Mouse (Mus musculus) embryonic facial prominence, embryonic 13.5 days (tissue): ENCODE results near the gene Cdc42. TPM values are rescaled to one million over a fixed set of nuclear protein-coding genes. Genes with fewer than 3 reads are reported as not detected.

Experiments used
- ATAC-seq: fragments of 200-750 bp; cut with Nextera tagmentation; 2 replicates; pipeline ENCODE4 v1.8.0; 2017; ENCODE audit warnings: low read depth; ENCODE audit not compliant: insufficient number of reproducible peaks, insufficient read depth, low FRiP score, low TSS enrichment
- H3K27ac ChIP-seq: fragments of 300-500 bp; sonication (generic); 2 replicates; pipeline ENCODE4 v1.5.1; 2015; ENCODE audit warnings: moderate library complexity, mild to moderate bottlenecking, inconsistent platforms
- H3K27me3 ChIP-seq: fragments of 300-500 bp; sonication (generic); 2 replicates; pipeline ENCODE4 v1.6.1; 2015; ENCODE audit warnings: mild to moderate bottlenecking, inconsistent platforms
- H3K36me3 ChIP-seq: fragments of 300-500 bp; sonication (generic); 2 replicates; pipeline ENCODE4 v1.6.1; 2015; ENCODE audit warnings: mild to moderate bottlenecking, inconsistent platforms
- H3K4me1 ChIP-seq: fragments of 300-500 bp; sonication (generic); 2 replicates; pipeline ENCODE4 v1.6.1; 2015; ENCODE audit warnings: inconsistent platforms
- H3K4me2 ChIP-seq: fragments of 300-500 bp; sonication (generic); 2 replicates; pipeline ENCODE4 v1.6.1; 2015; ENCODE audit warnings: moderate library complexity, mild to moderate bottlenecking, inconsistent platforms
- H3K4me3 ChIP-seq: fragments of 300-500 bp; sonication (generic); 2 replicates; pipeline ENCODE4 v1.5.1; 2015; ENCODE audit warnings: mild to moderate bottlenecking, inconsistent platforms
- H3K9ac ChIP-seq: fragments of 300-500 bp; sonication (generic); 2 replicates; pipeline ENCODE4 v1.6.1; 2015; ENCODE audit warnings: mild to moderate bottlenecking, inconsistent platforms
- H3K9me3 ChIP-seq: fragments of 300-500 bp; sonication (generic); 2 replicates; pipeline ENCODE4 v1.6.1; 2016; ENCODE audit warnings: inconsistent platforms
- WGBS: fragments of 180-500 bp; shearing (Covaris S2); methylation state at CpG from one replicate; pipeline ENCODE4 v1.1.7; 2015; ENCODE audit warnings: mixed read lengths; 5-methylcytosine and 5-hydroxymethylcytosine counted together
- polyA plus RNA-seq: library from polyadenylated mRNA; unstranded; fragments of >200 nt; fragmentation: Nextera tagmentation; extraction: Ambion mirVana; gene quantifications from 2 replicates; pipeline ENCODE4 v1.2.1, GENCODE M21; 2015

Gene Cdc42
- polyA plus RNA-seq, 1 experiment from 2014 or later = 700 TPM

DNA sequence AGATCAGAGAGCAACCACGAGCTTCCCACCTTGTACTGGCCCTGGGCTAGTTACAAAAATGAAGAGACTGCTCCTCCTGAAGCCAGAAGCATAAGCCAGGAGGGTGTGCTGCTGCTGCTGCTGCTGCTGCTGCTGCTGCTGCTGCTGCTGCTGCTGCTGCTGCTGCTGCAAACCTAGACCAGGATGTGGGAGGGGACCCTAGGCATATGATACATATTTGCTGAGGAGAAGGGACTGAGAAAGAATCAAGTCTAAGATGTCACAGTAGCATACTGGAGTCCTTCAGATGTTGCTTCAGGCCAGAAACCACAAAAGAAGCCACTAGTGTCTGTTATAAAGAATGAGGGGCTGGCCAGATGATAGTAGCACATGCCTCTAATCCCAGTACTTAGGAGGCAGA lies 10.7 kb upstream of the Cdc42 start:
- H3K9ac ChIP-seq = peak overlapping the region; percentile 58; the same call in 1 of the 2 replicates
- H3K4me3 ChIP-seq = no peak overlapping the region
- H3K4me2 ChIP-seq = 0 out of 2 replicates have a peak overlapping the region, but pooled peaks have one; percentile 0
- ATAC-seq = no peak
- peak overlapping the region; percentile 69 for H3K27ac ChIP-seq
- H3K36me3 ChIP-seq = no peaks in the 10 kb centered on the region
- no peaks in the 10 kb centered on the region for H3K9me3 ChIP-seq
- WGBS = 6% methylated on average over 1 of the region's 1 CpGs
- H3K4me1 ChIP-seq = peaks cover 22% of the 10 kb centered on the region
- H3K27me3 ChIP-seq = no peaks in the 10 kb centered on the region

DNA sequence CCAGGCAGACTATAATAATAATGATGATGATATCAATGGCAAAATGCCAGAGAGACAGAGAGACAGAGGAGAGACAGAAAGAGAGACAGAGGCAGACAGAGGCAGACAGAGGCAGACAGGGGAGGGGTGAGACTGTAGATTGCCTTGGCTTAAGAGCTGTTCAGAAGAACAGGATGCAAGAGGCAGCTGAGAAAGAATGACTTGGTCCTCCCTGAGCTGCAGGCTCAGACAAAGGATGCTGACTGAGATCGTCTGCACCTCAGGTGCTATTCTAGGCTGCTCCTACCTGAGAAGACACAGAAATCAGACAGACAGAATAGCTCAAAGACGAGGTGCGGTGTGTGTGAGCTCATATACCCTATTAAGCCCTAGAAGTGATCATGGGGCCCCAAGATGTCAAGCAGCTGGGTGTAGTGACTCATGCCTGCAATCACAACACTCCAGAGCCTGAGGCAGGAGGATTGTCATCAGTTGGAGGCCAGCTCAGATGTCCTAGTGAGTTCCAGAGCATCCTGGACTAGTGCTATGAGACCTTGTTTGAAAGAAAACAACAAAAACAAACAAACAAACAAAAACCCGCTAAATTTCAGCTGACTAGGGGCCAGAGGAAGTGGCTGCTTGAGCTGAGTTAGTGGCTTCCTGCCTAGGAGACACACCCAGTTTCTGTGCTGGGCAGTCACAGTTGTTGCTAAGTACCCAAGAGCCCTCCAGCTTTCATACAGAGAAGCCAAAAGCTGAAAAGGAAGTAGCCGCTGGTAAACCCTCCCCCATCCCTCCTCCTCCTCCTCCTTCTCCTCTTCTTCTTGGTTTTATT lies 10.0 kb upstream of the Cdc42 start:
- no peak overlapping the region for H3K4me3 ChIP-seq
- ATAC-seq = no peak
- WGBS = 32% methylated on average over 5 of the region's 5 CpGs
- H3K4me2 ChIP-seq = 0 out of 2 replicates have a peak overlapping the region, but pooled peaks have one; percentile 0
- H3K36me3 ChIP-seq = no peaks in the 10 kb centered on the region
- 0 out of 2 replicates have a peak overlapping the region, but pooled peaks have one; percentile 37 for H3K9ac ChIP-seq
- peaks cover 22% of the 10 kb centered on the region for H3K4me1 ChIP-seq
- no peaks in the 10 kb centered on the region for H3K27me3 ChIP-seq
- H3K9me3 ChIP-seq = no peaks in the 10 kb centered on the region
- H3K27ac ChIP-seq = peak overlapping the region; percentile 69

DNA sequence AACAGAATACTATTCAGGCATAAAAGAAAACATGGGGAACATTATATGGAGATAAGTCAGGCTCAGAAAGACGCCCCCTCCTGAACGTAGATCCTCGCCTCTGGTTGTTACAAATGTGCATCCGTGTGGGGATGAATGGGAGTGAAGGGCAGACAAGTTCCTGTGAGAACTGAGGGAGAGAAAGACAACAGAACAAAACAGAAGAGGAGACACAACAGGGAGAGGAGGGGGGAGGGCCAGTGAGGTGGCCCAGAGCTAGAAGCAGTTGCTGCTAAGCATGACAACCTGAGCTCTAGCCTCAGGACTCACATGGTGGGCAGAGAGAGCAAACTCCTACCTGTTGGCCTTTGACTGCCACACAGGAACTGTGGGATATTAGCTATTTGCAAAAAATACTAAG lies 8.6 kb upstream of the Cdc42 start:
- WGBS = 88% methylated on average over 4 of the region's 4 CpGs
- no peak overlapping the region for H3K4me2 ChIP-seq
- H3K9ac ChIP-seq = no peak overlapping the region
- no peaks in the 10 kb centered on the region for H3K27me3 ChIP-seq
- ATAC-seq = no peak
- H3K4me1 ChIP-seq = peaks cover 22% of the 10 kb centered on the region
- H3K27ac ChIP-seq = no peak overlapping the region
- H3K4me3 ChIP-seq = no peak overlapping the region
- no peaks in the 10 kb centered on the region for H3K9me3 ChIP-seq
- no peaks in the 10 kb centered on the region for H3K36me3 ChIP-seq

DNA sequence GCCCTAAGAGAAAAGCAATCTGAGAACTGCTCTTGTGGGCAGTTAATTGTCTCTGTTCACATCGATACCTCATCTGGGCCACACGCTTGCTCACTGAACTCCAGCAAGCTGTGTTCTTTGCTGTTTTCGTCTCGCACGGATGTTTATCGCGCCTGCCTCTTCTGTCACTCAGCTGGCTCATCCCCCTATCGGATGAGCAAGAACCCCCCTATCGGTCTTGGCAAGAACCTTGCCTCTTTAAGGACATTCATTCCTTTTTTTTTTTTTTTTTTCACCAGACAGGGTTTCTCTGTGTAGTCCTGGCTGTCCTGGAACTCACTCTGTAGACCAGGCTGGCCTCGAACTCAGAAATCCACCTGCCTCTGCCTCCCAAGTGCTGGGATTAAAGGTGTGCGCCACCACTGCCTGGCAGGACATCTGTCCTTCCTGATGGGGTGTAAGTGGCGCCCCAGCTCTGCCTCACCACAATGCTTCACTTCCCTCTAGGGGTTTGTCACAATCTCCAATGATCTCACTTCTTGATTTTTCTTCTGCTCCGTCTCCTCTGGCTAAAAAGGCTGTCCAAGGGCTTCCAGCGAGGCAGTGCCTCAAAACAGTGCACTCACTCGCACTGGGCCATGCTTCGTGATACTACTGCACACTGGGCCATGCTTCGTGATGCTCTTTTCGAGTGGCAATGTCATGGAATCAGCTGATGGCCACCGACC lies 8.0 kb upstream of the Cdc42 start:
- Histone ChIP-seq H3K4me3 (no peak overlapping the region), H3K9me3 (no peaks in the 10 kb centered on the region), H3K27ac (no peak overlapping the region), H3K27me3 (no peaks in the 10 kb centered on the region), H3K36me3 (no peaks in the 10 kb centered on the region), H3K4me2 (no peak overlapping the region), H3K4me1 (peaks cover 21% of the 10 kb centered on the region), H3K9ac (no peak overlapping the region)
- WGBS = 80% methylated on average over 19 of the region's 19 CpGs
- no peak for ATAC-seq

DNA sequence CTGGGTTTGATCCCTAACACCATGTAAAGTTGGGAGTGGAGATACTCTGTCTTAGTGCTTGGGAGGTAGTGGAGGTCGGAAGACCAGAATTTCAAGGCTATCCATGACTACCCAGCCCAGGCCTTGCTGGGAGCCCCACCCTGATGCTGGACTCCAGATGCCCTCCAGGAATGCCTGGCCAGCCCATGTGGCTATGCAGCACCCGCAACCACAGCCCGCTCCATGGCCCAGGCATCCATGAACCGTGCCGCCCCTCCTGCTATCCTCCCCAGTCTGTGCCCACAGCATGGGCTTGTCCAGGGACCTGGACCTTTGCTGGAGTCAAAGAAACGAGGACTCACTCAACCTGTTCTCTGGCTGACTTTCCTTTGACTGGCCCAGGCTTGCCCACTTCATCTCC lies 7.3 kb upstream of the Cdc42 start:
- Histone ChIP-seq H3K4me3 (no peak overlapping the region), H3K27ac (no peak overlapping the region), H3K9ac (no peak overlapping the region), H3K9me3 (no peaks in the 10 kb centered on the region), H3K4me2 (no peak overlapping the region), H3K36me3 (no peaks in the 10 kb centered on the region), H3K4me1 (peaks cover 14% of the 10 kb centered on the region), H3K27me3 (no peaks in the 10 kb centered on the region)
- ATAC-seq = 0 out of 2 replicates have a peak, but pooled peaks have one; percentile 37
- 80% methylated on average over 6 of the region's 6 CpGs for WGBS

DNA sequence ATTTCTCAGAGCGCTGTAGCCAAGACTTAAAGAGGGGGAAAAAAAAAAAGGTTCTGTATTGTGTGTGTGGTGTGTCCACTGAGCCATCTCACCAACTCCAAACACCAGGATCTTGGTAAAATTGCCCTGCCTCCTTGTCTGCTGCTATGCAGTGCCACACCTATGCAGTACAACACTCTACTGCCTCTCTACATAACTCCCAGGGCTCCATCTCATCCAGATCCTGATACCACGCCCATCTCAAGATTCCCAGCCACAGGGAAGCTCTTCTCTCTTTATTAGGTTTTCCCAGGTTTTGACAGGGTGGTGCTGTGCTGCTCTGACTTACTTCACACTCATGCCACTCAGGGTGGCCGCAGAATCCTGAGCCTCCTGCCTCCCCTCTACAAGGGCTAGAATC lies 3.5 kb upstream of the Cdc42 start:
- Histone ChIP-seq H3K27me3 (no peaks in the 10 kb centered on the region), H3K4me3 (no peak overlapping the region), H3K36me3 (no peaks in the 10 kb centered on the region), H3K4me1 (peaks cover 7% of the 10 kb centered on the region; the same call in 1 of the 2 replicates), H3K4me2 (no peak overlapping the region), H3K9ac (no peak overlapping the region), H3K27ac (no peak overlapping the region), H3K9me3 (no peaks in the 10 kb centered on the region)
- WGBS = 75% methylated on average over 3 of the region's 3 CpGs
- no peak for ATAC-seq

DNA sequence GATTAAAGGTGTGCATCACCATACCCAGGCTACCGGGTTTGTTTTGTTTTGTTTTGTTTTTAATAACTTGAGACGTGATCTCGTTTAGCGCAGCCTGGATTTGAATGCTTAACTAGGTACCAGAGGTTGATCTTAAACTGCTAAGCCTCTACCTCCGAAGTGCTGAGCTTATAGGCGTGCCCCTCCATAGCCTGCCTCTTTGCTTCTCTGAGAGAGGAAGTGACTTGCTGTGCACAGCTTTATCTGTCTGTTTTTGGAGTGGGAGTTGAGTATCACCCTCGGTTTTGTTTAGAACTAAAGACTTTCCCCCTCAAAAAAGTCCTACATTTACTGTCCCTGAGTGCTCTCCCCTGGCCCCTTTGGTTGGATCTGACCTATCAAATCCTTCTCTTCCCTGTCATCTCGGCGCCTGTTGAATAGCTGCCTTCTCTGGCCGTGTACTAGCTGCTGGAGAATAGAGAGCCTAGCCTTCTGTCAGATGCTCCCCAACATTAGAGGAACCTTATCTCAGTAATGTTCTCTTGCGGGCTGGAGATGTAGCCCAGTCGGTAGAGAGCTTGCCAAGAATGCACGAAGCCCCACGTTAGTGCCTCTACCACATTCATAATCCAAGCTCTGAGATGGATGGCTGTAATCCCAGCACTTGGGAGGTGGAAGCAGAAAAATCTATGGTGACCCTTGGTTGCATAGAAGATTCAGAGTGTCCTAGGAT lies 927 bp upstream of the Cdc42 start:
- no peak for ATAC-seq
- WGBS = 61% methylated on average over 14 of the region's 14 CpGs
- Histone ChIP-seq H3K4me2 (peak overlapping the region; percentile 81; the same call in 1 of the 2 replicates), H3K4me3 (peak overlapping the region; percentile 94; the same call in 1 of the 2 replicates), H3K27ac (no peak overlapping the region), H3K27me3 (no peaks in the 10 kb centered on the region), H3K9ac (0 out of 2 replicates have a peak overlapping the region, but pooled peaks have one; percentile 21), H3K36me3 (no peaks in the 10 kb centered on the region), H3K9me3 (no peaks in the 10 kb centered on the region), H3K4me1 (peaks cover 24% of the 10 kb centered on the region)

DNA sequence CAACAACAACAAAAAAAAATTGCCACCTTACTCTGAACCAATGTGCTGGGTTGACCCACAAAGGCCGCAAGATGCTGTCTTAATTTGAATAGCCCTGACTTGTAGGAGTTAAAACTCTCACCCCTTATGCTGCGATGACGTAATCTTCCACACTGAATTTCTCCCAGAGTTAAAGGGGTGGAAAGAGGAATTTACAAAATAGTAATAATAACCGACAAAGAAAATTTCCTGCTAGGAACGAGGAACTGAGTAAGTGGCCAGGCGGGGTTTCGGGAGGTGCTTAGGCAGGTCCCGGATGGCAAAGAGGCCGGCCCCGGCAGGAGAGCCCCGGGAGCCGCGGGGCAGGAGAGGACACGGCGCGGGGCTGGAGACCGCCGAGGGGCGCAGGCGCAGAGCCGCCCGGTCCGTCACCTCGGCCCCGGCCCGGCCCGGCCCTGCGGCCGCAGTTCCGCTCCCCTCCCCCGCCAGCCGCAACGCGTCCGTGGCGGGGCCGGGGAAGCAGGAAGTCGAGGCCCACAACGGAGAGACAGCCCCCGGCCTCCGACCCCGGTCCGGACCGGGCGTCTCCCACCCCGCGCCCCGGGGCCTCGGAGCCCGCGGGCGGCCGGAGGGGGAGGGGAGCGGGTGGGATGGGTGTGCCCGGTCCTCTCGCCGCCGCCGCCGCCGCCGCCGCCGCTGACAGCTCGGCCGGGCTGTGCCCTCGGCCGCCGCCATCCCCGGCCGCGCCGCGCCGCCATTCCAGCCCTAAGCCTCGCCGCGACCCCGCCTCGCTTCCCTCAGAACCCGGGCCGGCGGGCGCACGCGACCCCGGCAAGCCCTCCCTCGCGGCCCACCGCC lies 628 bp downstream of the Cdc42 start:
- Histone ChIP-seq H3K4me3 (peak overlapping the region; percentile 94), H3K4me2 (peak overlapping the region; percentile 81), H3K27ac (peak overlapping the region; percentile 97), H3K4me1 (peaks cover 32% of the 10 kb centered on the region), H3K9me3 (no peaks in the 10 kb centered on the region), H3K9ac (peak overlapping the region; percentile 100), H3K27me3 (no peaks in the 10 kb centered on the region), H3K36me3 (no peaks in the 10 kb centered on the region)
- WGBS = under 1% methylated on average over 71 of the region's 90 CpGs
- ATAC-seq = peak; percentile 53

DNA sequence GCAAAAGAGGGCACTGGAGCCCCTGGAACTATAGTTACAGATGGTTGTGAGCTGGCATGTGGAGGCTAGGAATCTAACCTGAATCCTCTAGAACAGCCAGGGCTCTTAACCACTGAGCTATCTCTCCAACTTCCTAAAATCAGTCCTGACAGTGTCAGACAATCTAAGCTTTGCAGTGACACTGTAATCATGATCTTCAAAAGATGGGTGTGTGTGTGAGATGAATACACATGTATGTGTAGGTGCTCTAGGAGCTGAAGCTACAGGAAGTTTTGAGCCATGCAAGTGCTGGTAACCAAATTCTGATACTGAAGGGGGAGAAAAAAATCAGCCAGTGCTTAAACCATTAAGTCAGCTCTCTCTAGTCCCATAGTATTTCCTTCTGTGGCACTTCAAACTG lies 6.9 kb downstream of the Cdc42 start:
- no peak overlapping the region for H3K4me2 ChIP-seq
- H3K4me3 ChIP-seq = no peak overlapping the region
- no peaks in the 10 kb centered on the region for H3K27me3 ChIP-seq
- no peak overlapping the region for H3K27ac ChIP-seq
- ATAC-seq = no peak
- H3K9me3 ChIP-seq = no peaks in the 10 kb centered on the region
- H3K9ac ChIP-seq = no peak overlapping the region
- peaks cover 21% of the 10 kb centered on the region for H3K36me3 ChIP-seq
- H3K4me1 ChIP-seq = peaks cover 32% of the 10 kb centered on the region

DNA sequence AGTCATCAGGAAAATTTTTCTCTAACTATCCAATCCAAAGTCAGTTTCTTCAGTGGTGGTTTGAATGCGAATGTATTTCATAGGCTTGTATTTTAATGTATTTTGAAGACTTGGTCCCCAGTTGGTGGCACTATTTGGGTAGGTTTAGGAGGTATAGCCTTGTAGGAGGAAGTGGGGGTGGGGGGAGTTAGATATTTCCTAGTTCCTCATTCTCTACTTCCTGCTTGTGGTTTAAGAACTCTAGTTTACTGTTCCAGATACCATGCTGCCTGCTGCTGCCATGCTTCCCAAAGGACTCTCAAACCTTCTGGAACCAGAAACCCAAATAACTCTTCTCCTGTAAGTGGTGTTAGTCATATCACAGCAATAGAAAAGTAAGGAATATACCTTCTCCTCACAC lies 11.7 kb downstream of the Cdc42 start:
- no peak for ATAC-seq
- no peak overlapping the region for H3K9ac ChIP-seq
- WGBS = 96% methylated on average over 1 of the region's 1 CpGs

DNA sequence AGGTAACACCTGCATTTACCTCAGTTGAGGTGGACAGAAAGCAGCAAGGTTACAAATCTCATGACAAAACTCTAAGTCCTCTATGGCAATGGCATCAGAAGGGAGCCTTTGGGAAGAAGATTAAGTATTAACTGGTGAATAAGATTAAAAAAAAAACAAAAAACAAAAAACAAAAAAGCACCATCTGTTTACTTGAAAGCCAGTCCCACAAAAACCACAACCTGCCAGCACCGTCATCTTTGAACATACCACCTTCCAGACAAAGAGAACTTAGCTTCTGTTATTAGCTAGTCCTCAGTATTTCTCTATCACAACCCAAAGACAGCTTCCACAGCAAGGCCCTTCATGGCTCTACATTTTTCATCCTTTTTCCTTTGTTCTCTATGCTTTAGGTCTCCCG lies 12.4 kb downstream of the Cdc42 start:
- H3K27ac ChIP-seq = no peak overlapping the region
- 0 out of 2 replicates have a peak, but pooled peaks cover 9% of the 10 kb centered on the region for H3K4me1 ChIP-seq
- peaks cover 28% of the 10 kb centered on the region for H3K36me3 ChIP-seq
- WGBS = 84% methylated on average over 2 of the region's 2 CpGs
- no peak for ATAC-seq
- no peaks in the 10 kb centered on the region for H3K27me3 ChIP-seq
- no peak overlapping the region for H3K4me3 ChIP-seq
- H3K4me2 ChIP-seq = no peak overlapping the region
- no peaks in the 10 kb centered on the region for H3K9me3 ChIP-seq
- no peak overlapping the region for H3K9ac ChIP-seq

More for the DNA sequence above, 11.7 kb downstream of the Cdc42 start:
- no peak overlapping the region for H3K27ac ChIP-seq
- no peak overlapping the region for H3K4me2 ChIP-seq
- H3K4me3 ChIP-seq = no peak overlapping the region
- no peaks in the 10 kb centered on the region for H3K27me3 ChIP-seq
- 0 out of 2 replicates have a peak, but pooled peaks cover 9% of the 10 kb centered on the region for H3K4me1 ChIP-seq
- H3K9me3 ChIP-seq = no peaks in the 10 kb centered on the region
- H3K36me3 ChIP-seq = peaks cover 26% of the 10 kb centered on the region
